Mouse (Mus musculus) macrophage (primary cell): ENCODE data around the gene Ibtk. TPM values are rescaled to one million over a fixed set of nuclear protein-coding genes. Genes with fewer than 3 reads are reported as not detected.

Experiments
- H3K27ac ChIP-seq: fragments of 350-480 bp; formaldehyde crosslinking; 2 replicates; pipeline ENCODE4 v1.9.0; 2021
- H3K36me3 ChIP-seq: fragments of 350-480 bp; formaldehyde crosslinking; 2 replicates; pipeline ENCODE4 v1.9.0; 2021; ENCODE audit errors: inconsistent target
- H3K4me3 ChIP-seq: fragments of 350-480 bp; formaldehyde crosslinking; 2 replicates; pipeline ENCODE4 v1.9.0; 2021; ENCODE audit errors: inconsistent target
- H3K79me2 ChIP-seq: fragments of 350-480 bp; formaldehyde crosslinking; 2 replicates; pipeline ENCODE4 v1.9.0; 2021; ENCODE audit errors: inconsistent target
- WGBS: methylation state at CpG from one replicate; pipeline ENCODE4 v1.1.7; 2026; ENCODE audit warnings: inconsistent platforms; ENCODE audit not compliant: missing documents; 5-methylcytosine and 5-hydroxymethylcytosine counted together
- polyA plus RNA-seq: library from polyadenylated mRNA; stranded (reverse); fragments of 250-400 nt; gene quantifications from 3 replicates; pipeline ENCODE4 v1.2.4, GENCODE M21; 2018; ENCODE audit warnings: inconsistent platforms

Gene Ibtk
- polyA plus RNA-seq, 1 experiment from 2014 or later = 8.8 TPM

- H3K36me3 ChIP-seq = peaks cover 18% of the 10 kb centered on the region; the same call in 1 of the 2 replicates
- no peak overlapping the region for H3K27ac ChIP-seq
- 92% methylated on average over 2 of the region's 2 CpGs for WGBS
- H3K4me3 ChIP-seq = no peak overlapping the region
- peaks cover 78% of the 10 kb centered on the region for H3K79me2 ChIP-seq
Measured at GRCm38 (mm10) chr9:85745566-85745965, 3.6 kb downstream of the Ibtk start.

- WGBS = 96% methylated on average over 11 of the region's 11 CpGs
- Histone ChIP-seq H3K27ac (no peak overlapping the region), H3K79me2 (peaks cover 91% of the 10 kb centered on the region), H3K36me3 (peaks cover 18% of the 10 kb centered on the region; the same call in 1 of the 2 replicates), H3K4me3 (no peak overlapping the region)
Measured at GRCm38 (mm10) chr9:85743358-85743757, 5.8 kb downstream of the Ibtk start.

- Histone ChIP-seq H3K79me2 (peaks cover 85% of the 10 kb centered on the region), H3K4me3 (no peak overlapping the region)
Measured at GRCm38 (mm10) chr9:85742107-85742506, 7.0 kb downstream of the Ibtk start.

GRCm38 (mm10) chr9:85739279-85739678, 9.9 kb downstream of the Ibtk start:
- Histone ChIP-seq H3K4me3 (no peak overlapping the region), H3K36me3 (peaks cover 35% of the 10 kb centered on the region; the same call in 1 of the 2 replicates), H3K79me2 (peaks cover 57% of the 10 kb centered on the region), H3K27ac (no peak overlapping the region)
- WGBS = 98% methylated on average over 4 of the region's 4 CpGs

More at GRCm38 (mm10) chr9:85742107-85742506, 7.0 kb downstream of the Ibtk start:
- H3K36me3 ChIP-seq = peaks cover 18% of the 10 kb centered on the region; the same call in 1 of the 2 replicates
- 95% methylated on average over 4 of the region's 4 CpGs for WGBS
- H3K27ac ChIP-seq = no peak overlapping the region

- no peak overlapping the region for H3K4me3 ChIP-seq
- H3K36me3 ChIP-seq = peaks cover 52% of the 10 kb centered on the region
- 94% methylated on average over 4 of the region's 4 CpGs for WGBS
- no peak overlapping the region for H3K27ac ChIP-seq
- peaks cover 18% of the 10 kb centered on the region; the same call in 1 of the 2 replicates for H3K79me2 ChIP-seq
Measured at GRCm38 (mm10) chr9:85734821-85735220, 14.3 kb downstream of the Ibtk start.

GRCm38 (mm10) chr9:85724078-85724477, 25.1 kb downstream of the Ibtk start:
- Histone ChIP-seq H3K27ac (no peak overlapping the region), H3K4me3 (no peak overlapping the region), H3K79me2 (no peaks in the 10 kb centered on the region), H3K36me3 (peaks cover 54% of the 10 kb centered on the region)
- WGBS = 96% methylated on average over 9 of the region's 9 CpGs

GRCm38 (mm10) chr9:85717336-85717735, 31.8 kb downstream of the Ibtk start:
- 96% methylated on average over 7 of the region's 7 CpGs for WGBS
- Histone ChIP-seq H3K4me3 (no peak overlapping the region), H3K27ac (no peak overlapping the region), H3K79me2 (no peaks in the 10 kb centered on the region), H3K36me3 (peaks cover 74% of the 10 kb centered on the region)

GRCm38 (mm10) chr9:85707302-85707701, 41.8 kb downstream of the Ibtk start:
- WGBS = 94% methylated on average over 6 of the region's 6 CpGs
- H3K27ac ChIP-seq = no peak overlapping the region
- no peak overlapping the region for H3K4me3 ChIP-seq
- H3K36me3 ChIP-seq = peaks cover 76% of the 10 kb centered on the region
- H3K79me2 ChIP-seq = no peaks in the 10 kb centered on the region

GRCm38 (mm10) chr9:85701981-85702380, 47.2 kb downstream of the Ibtk start:
- Histone ChIP-seq H3K27ac (no peak overlapping the region), H3K36me3 (peaks cover 53% of the 10 kb centered on the region), H3K79me2 (no peaks in the 10 kb centered on the region), H3K4me3 (no peak overlapping the region)
- WGBS = 96% methylated on average over 5 of the region's 5 CpGs

- H3K4me3 ChIP-seq = no peak overlapping the region
- no peak overlapping the region for H3K27ac ChIP-seq
- 100% methylated on average over 3 of the region's 3 CpGs for WGBS
- H3K36me3 ChIP-seq = peaks cover 28% of the 10 kb centered on the region; the same call in 1 of the 2 replicates
- H3K79me2 ChIP-seq = no peaks in the 10 kb centered on the region
Measured at GRCm38 (mm10) chr9:85695606-85696005, 53.5 kb downstream of the Ibtk start.

- H3K79me2 ChIP-seq = no peaks in the 10 kb centered on the region
- WGBS = 73% methylated on average over 6 of the region's 6 CpGs
- no peak overlapping the region for H3K27ac ChIP-seq
- H3K4me3 ChIP-seq = no peak overlapping the region
- H3K36me3 ChIP-seq = peaks cover 38% of the 10 kb centered on the region
Measured at GRCm38 (mm10) chr9:85693231-85694116, 55.7 kb downstream of the Ibtk start.

- Histone ChIP-seq H3K4me3 (no peak overlapping the region), H3K27ac (no peak overlapping the region), H3K36me3 (peaks cover 11% of the 10 kb centered on the region), H3K79me2 (no peaks in the 10 kb centered on the region)
- 96% methylated on average over 6 of the region's 6 CpGs for WGBS
Measured at GRCm38 (mm10) chr9:85685010-85685409, 64.1 kb downstream of the Ibtk start.

GRCm38 (mm10) chr9:85675131-85675905, 73.8 kb downstream of the Ibtk start:
- H3K4me3 ChIP-seq = no peak overlapping the region
- WGBS = 86% methylated on average over 10 of the region's 10 CpGs
- H3K36me3 ChIP-seq = no peaks in the 10 kb centered on the region
- H3K79me2 ChIP-seq = no peaks in the 10 kb centered on the region
- no peak overlapping the region for H3K27ac ChIP-seq

GRCm38 (mm10) chr9:85673907-85674481, 75.1 kb downstream of the Ibtk start:
- no peaks in the 10 kb centered on the region for H3K79me2 ChIP-seq
- 80% methylated on average over 15 of the region's 15 CpGs for WGBS
- H3K27ac ChIP-seq = no peak overlapping the region
- no peaks in the 10 kb centered on the region for H3K36me3 ChIP-seq
- H3K4me3 ChIP-seq = no peak overlapping the region
